Mouse (Mus musculus) ovary, postnatal 14 days (tissue): ENCODE measurements around the gene Cinp.
"Not testable (repeated sequence)": the region's sequence is repeated elsewhere in the genome, so short reads cannot be mapped to it uniquely, and the experiment has no call there.

ENCODE experiments used
- DNase-seq: peaks from one replicate; pipeline ENCODE4 v3.0.0; 2022; ENCODE audit warnings: low spot score

The Cinp gene

DNA sequence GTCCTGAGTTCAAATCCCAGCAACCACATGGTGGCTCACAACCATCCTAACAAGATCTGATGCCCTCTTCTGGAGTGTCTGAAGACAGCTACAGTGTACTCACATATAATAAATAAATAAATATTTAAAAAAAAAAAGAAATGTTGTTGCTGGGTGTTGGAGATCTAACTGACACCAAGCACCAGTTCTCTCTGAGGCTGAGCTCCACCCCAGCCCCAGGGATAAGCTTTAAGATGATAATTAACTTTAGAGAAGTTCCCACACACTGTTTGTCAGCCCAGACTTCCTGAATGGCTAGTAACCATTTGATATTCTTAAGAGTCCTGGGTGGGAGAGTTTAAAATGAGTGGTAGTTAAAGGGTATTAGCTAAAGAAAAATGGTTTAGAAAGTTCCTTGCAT is 28.7 kb downstream of the Cinp start:
- DNase-seq = no peak

DNA sequence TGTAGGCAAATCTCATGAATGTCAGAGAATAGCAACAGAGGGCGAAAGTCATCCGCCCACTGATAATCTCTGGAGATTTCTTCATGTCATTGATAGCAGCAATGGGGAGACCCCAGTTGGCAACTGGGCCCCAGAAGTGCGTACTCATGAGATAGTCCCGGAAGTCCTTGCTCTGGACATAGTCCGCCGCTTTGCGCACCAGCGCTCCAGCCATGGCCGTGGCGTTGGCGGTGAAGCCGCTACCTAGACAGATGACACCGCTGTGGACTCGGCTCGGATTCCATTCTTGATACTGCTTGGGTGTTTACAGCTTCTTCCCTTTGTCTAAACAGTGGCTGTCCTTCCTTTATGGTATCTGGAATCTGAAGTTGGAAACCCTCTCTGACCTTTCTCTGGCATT is 30.3 kb downstream of the Cinp start:
- DNase-seq = not testable (repeated sequence)

DNA sequence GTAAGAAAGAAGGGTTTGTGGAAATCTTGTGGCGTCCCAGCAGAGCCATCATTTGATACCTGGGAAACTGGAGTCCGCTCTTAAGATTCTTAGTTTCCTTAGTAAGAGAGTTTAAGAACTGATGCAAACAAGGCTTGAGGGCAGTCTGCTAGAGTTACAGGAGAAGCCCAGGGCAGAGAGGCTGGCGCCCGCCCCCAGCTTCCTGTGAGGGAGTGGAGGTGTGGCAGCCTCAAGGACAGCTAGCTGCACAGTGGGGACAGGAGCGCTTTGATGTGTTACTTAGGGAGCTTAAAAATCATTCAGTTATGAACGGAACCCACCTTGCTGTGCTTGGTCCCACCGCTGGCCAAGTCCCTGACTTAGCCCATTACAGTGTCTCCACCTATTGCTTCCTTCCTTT is 31.7 kb downstream of the Cinp start:
- no peak for DNase-seq

DNA sequence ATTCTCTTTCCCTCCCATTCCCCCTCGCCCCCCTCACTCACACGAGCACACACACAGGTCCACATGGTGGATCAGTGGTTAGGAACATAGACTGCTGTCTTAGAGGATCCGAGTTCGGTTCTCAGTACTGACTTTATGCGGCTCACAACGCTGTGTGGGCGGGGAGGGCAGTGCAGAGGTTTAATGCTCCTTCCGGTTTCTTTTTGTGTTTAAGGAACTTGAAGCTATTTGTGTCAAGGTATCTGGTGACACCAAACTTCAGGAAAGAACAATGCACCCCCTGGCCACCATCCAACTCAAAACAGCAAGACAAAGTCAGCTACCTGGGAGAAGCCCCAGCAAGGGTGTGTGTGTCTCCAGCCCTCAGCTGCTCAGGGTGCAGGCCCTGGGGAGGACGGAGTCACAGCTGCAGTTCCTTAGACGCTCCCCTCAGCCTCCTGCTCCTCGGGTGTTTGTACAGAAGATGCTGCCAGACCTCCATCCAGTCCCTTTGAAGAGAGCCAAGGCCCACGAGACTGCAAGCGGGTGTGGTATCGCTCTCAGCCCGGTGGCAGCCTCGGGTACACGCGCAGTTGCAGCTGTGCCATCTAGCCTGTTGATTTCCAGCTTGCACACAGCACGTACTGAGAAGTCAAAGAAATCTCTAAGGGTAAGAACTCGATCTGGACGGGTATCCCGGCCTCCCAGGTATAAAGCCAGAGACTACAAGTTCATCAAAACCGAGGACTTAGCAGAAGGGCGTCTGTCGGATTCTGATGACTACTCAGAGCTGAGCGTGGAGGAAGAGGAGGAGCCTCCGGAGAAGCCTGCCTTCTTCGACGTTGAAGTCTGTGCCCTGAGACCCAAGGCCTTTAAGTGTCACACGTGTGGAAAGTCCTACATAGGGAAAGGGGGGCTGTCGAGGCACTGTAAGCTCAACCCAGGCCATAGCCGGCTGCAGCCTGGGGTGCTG is 33.9 kb downstream of the Cinp start:
- DNase-seq = no peak

DNA sequence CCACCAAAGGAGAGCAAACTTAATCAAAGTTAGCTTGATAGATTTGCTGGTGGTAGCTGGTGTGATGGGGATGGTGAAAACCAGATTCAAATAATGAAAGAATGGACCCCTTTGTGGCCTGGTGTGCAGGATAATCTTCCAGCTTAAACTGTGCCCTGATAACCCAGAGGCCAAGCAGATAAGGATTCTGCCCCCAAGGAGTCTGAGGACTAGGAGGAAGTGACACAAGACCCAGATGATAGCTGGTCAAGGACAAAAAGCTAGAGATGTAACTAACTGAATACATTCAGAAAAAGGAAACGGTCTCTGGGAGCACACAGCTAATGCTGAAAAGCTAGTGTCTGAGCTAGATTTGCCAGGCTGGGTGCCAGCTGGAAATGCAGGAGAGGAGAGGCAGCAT is 37.0 kb downstream of the Cinp start:
- DNase-seq = no peak

DNA sequence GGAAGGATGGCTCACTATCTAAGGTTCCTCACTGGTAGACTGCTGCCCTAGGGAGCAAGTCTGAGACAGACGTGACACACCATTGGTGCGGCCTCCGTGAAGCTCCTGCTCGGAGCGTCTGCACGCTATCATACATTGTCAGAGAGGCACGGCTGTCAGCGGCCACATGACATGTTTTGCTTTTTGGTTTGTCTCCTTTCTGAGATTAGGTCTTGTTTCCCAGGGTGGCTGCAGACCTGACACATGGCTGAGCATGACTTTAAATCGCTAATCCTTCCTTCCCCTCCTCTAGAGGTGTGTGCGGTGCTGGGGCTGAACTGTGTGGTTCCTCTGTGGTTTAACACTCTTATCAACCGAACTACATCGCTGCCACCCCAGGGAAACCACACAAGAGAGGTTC is 37.5 kb downstream of the Cinp start:
- no peak for DNase-seq

DNA sequence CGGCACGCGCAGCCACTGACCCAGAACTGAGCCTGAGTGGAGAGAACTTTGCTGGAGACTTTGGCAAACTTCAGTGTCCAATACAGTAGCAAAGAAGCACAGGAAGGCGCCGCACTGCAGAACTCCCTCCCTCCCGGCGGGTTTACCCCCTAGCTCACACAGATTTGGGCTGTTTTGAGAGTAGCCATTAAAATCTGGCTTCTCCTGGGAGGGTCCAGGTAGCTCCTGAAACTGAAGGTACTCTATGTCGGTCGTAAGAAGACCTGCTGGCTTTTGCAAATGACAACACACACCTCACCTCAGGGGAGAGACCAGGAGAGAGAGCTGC is 38.1 kb downstream of the Cinp start:
- no peak for DNase-seq

DNA sequence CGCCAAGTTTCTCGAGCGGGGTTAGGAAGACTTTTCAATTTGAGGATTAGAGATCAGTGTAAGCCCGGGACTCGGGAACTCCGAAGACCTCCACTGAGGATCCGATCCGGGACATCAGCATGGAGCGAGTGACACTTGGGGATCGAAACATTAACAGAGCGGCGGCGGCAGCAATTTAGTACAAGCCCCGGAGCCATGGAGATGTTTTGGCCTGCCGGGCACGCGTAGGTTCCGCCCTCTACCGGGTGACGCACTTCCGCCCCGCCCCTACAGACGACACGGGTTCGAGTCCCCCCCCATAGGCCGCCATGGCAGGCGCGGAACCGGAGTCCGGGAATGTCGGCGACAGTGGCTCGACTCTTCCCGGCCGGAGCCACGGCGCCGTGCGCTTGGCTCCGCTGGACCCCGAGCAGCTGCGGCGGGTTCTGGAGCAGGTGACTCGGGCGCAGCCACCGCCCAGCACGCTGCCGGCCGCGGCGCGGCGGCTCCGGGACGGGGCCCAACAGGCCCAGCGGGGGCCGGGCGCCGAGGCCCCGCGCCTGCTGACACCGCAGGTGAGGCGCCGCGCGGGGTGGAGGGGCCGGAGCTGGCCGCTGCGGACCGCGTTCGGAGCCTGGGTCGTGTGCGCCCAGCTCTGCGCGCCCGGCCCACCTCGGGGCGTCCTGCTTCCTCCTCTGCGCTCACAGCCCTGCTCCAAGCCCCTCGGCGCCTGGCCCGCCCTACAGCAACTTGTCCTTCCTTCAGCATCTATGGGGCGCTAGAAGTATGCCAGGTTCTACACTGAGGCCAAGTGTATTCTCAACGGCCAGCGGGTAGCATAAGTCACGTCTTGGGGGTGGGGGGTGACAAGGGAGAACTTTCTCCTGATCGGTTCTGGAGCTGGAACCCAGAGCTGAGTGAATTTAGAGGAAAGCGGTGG is 38.7 kb downstream of the Cinp start, which contains the start of gene Zfp839:
TSS of gene Zfp839 (plus strand) at position 244 of the 919 bp plus-strand sequence.
- peak; percentile 84 for DNase-seq

DNA sequence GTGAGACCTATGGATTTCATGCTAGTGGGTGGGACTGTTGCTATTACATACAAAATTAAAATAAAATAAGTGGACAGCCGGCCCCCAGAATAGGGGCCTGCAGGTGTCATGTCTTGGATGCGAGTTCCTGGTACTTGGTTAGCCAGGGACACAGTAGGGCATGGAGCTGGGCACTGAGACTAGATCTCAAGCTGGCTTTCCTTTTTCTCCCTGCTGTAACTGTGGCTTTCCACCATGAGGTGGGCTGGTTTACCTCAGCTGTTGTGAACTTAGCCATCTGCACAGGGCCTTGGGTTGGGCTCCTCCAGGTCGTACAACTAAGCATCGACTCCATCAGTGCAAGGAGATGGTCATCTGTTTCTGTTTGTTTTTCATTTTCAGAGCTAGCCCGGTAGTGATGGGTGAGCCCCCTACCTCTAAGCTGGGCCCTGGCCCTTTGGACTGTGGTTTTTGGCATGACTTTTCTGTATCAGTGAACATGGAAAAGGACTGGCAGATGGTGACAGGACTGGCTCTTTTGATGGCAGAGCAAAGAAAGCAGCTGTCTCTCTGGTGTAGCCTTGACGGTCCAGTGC is 42.7 kb downstream of the Cinp start:
- DNase-seq = no peak

DNA sequence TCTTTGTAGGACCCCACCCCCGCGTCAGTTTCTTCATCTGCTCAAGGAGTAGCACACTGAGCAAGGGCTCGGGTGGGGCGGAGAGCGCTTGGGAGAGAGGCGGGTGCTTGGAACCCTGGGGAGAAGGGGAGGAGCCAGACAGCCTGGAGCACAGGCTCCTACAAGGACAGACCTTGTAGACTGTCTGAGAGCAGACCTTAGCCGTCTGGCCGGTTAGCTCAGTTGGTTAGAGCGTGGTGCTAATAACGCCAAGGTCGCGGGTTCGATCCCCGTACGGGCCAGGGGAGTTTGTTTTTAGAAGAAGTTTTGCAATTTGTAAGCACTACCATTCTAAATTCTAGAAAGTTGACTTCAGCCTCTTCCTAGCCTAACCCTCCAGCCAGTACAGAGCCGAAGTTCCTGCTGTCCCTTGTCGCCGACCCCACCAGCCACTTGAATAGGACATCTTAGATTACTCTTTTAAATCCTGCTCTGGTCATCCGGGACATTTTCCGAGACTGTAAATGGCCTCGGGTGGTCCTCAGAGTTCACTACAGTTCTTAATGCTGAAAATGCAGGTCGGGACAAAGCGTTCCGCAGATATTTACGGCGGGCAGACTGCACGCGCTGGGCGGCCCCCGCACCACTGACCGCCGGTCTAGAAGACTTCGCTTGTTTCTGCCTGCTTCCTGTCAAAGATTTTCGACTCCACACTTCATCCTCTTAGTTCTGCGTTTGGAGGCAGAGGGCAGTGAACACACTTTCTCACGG is 43.6 kb downstream of the Cinp start:
- peak; percentile 90 for DNase-seq

DNA sequence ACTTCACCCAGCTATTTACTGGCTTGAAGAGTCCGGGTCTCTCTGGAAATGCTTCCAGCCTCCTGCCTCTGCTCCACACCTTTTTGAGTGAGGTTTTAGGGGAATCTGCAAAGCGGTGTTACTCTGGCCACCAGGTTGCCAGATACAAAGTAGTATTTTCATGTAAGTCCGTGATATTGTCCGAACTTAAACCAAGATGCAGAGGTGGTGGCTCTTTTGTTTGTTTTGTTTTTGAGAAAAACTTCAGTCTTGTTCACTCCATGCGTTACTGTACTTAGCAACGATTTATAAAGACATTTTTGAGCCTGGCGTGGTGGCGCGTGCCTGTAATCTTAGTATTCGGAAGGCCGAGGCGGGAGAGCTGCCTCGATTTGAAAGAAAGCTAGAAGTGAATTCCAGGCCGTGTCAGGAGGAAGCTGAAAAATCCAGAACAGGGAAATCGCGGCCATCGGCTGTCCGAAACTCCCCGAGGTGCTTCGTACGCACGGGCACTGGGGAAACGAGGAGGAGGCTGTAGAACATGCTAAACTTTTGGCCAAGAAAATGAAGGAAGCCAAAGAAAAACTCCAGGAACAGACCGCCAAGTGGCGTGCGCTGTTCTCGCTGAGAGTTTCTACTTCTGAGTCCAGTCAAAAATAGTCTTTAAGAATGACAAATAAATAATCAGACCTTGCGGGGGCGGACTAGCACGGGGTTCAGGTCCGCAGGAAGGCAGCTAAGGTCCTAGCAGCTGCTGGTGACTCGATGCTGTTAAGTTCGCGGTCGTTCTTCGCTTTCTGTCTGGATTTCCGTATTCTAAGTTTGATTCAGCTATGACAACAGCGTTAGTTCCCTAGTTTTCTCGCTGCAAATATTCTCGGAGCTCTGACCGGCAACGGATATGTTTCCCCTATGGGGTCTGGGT is 44.5 kb downstream of the Cinp start:
- peak; percentile 29 for DNase-seq

DNA sequence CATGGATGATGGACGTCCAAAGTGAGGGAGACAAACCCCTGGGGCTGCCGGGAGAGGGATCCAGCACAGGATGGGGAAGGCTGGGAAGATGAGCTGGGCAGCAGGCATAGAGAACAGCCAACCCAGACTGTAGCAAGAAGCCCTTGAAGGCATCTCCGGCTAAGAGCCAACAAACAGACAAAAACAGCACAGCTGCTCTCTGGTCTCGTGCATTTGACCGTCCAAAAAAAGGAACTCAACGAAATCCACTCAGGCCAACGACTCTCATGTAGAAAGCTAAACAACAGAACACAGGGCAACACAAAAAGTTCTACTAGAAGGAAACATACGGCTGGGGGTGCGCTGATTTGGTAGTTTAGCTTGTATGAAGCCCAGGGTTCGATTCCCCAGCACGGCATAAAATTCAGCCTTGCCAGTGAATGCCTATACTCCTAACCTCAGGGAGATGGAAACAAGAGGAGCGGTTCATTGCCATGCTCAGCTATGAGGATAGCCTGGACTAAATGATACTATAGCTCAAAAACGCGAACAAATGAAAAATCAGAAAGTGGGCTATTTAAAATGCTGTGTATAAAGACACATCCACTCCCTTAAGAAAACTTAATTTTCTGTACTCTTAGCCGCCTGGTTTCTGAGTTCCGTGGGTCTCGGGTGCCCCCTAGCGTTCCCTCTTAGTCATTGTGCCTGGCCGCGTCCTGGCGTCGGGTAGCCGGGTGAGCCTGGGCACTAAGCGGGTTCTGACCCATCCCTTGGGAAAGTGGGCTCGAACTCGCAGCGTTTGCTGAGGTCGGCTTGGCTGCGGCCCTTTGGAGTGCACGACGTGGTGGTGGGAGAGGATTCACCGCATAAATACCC is 45.5 kb downstream of the Cinp start:
- DNase-seq = peak; percentile 82

DNA sequence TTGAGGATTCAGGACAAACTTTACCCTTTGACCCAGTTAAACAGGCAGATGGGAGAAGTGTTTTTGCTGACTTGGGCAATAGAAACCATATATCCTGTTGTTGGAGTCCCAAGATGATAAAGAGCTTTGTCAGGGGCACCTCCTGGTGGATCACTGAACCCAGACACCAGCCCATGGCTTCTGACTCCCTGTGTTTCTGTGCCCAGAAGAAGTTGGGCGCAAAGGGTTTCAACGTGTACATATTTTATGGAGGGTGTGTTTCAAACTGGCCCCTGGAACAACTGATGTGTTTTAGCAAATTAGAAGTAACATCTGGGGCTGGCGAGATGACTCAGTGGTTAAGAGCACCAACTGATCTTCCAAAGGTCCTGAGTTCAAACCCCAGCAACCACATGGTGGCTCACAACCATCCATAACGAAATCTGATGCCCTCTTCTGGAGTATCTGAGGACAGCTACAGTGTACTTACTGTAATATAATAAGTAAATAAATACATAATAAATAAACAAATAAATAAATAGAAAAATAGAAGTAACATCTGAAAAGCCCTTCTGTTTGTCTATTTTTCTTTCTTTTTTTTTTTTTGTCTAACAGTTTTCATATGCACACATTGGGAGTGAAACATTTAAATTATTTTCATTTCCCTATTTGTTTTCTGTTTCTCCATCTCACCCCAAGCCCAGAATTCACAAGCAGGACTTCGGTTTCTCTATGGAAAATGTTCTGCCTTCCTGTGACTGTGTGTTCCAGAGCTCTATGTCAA is 47.0 kb downstream of the Cinp start:
- DNase-seq = no peak

DNA sequence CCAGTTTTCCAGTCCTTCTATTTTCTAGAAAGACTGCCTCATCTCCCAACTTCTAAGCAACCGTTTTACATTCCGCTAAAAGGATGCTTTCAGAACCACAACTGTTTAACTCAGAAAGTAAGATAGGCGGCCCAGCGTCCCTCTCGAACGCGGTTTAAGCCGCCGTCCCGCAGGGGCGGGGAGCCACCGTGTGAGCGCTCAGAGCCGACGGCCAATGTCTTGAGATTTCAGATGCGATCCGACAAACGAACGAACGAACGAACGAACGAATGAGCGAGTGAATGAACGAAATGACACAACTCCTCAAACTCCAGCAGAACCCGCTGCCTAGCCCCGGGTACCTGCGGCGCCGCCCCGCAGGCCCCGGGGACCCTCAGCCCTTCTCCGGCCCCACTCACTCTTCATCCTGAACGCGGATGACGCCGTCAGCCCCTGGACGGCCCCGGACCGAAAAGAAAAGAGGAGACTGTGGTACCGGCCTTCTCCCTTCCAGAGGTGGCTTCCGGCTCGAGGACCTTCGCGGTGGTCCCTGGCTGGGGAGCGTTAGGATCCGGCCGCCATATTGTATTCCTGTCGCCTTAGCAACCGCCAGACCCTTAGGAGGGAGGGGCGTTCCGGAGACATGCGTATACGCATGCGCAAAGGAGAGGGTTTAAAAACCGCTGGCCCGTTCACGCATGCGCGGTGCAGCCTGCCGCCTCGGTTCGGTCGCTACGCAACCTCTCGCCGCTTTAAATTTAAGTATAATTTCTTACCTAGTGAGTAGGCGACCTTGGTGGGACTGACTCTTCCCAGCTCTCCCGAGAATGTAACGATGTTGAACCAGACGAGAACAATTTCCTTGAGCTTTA is 48.4 kb downstream of the Cinp start, which contains the start of gene Mok:
TSS of gene Mok (minus strand) at position 592 of the 851 bp plus-strand sequence.
- DNase-seq = peak; percentile 97

DNA sequence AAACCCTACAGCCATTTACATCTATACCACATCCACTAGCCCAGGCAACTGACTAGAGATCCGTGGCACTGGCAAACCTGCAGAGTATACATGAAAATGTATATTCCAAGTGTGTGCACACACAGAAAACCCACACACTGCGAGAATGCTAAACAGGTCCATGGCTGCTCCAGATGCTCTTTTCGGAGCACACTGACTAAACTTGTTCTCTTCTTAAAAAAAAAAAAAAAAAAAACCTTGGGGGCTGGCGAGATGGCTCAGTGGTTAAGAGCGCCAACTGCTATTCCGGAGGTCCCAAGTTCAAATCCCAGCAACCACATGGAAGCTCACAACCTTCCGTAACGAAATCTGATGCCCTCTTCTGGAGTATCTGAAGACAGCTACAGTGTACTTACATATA is 51.1 kb downstream of the Cinp start:
- DNase-seq = no peak

DNA sequence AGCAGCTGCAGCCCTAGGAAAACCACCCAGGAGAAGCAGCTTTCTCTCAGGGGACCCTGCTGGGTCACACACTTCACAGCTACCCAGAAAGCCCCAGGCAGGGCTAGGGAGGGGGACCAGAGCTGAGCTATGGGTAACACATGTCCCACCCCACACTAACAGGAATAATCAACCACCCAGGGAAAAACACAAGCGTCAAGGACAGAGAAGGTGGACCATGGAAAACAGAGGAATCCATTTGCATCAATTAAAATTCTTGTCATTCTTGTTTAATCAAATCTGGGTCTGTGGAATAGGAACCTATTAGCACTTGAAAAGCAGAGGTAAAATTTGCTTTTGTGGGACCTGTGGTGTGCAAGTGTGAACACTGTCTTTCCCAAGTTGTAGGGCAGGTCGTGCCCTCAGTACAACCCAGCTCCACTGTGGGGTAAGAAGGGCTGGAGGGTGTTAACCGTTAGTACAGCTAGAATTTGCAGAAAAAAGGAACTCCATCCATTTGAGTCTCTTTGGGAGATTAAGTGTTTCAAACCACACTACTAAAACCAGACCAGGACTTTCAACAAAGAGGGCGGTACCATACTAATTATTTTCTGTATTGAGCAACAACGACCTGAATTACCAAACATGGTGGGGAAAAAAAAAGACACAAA is 51.6 kb downstream of the Cinp start:
- no peak for DNase-seq

DNA sequence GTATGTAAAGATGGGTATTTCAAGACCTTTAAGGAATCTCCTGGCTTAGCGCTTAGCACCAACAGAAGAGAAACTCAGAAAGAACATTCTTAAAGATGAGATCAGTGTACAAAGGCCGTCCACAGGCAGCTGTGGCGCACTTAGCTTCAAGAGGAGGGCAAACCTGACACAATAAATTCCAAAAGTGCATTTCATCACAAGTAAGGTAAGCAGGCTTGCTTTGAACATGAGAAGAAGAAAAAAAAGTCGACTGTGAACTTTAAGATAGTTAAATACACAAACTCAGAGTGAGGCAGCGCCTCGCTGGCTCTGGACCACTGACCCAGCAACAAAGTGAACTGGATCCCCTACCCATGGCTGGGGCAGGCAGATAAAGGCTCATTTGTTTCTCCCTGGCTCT is 52.2 kb downstream of the Cinp start:
- DNase-seq = no peak
